Mouse (Mus musculus): ENCODE measurements around the gene Cox11.

DNA sequence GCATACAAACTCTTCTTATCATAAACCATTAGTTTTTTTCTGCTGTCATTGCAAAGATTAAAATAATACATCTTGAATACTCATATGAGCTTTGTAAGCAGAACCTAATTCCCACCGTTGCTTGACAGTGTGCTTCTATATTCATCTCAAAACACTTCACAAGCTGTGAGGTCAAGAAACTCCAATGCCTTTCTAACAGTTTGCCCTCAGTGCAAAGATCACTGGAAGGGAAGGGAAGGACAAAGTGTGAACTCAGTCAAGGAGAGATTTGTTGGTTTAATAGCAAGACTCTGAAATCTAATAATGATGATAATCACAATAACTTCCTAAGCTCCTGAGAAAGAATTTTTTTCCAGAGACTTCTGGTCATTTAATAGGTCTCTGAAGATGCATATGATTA is 10.2 kb upstream of the Cox11 start:
- no peak for TF ChIP-seq CTCF (IDR thresholded peaks at IDR 0.05; ENCODE audit: control insufficient read depth, insufficient read depth, insufficient read length)
- TF ChIP-seq USF1 (IDR thresholded peaks at IDR 0.05; ENCODE audit: low read depth): no peak
- no peak for TF ChIP-seq MAX (IDR thresholded peaks at IDR 0.05)
- TF ChIP-seq MYOG (IDR thresholded peaks at IDR 0.05; ENCODE audit: control insufficient read depth, extremely low read depth, insufficient read length): no peak
- no peak for TF ChIP-seq CEBPB (IDR thresholded peaks at IDR 0.05; ENCODE audit: low read depth)
- no peak for TF ChIP-seq FOSL1 (IDR thresholded peaks at IDR 0.05; ENCODE audit: insufficient read depth, low read length, poor library complexity, severe bottlenecking)
